Mouse (Mus musculus) spleen, postnatal 14 days (tissue): ENCODE measurements around the gene Aqr.

ENCODE experiments used
- DNase-seq, 2 experiments: peaks; one replicate each; pipeline ENCODE4 v3.0.0; 2021 to 2022; ENCODE audit warnings: low spot score in 2 of 2

The Aqr gene

GRCm38 (mm10) chr2:114060071-114060591 is 126.7 kb downstream of the Aqr start:
- no peak for DNase-seq

- no peak for DNase-seq
Observed at GRCm38 (mm10) chr2:114059608-114060007, 127.2 kb downstream of the Aqr start.

- no peak for DNase-seq
Observed at GRCm38 (mm10) chr2:114058226-114058796, 128.5 kb downstream of the Aqr start.

- no peak for DNase-seq
Observed at GRCm38 (mm10) chr2:114057303-114057853, 129.4 kb downstream of the Aqr start.

GRCm38 (mm10) chr2:114054129-114054528 is 132.7 kb downstream of the Aqr start:
- no peak for DNase-seq

GRCm38 (mm10) chr2:114052696-114053598 is 133.9 kb downstream of the Aqr start, which contains the start of gene Actc1:
TSS of gene Actc1 (minus strand) at chr2:114053548.
- DNase-seq = no peak

GRCm38 (mm10) chr2:114051871-114052241 is 135.0 kb downstream of the Aqr start:
- DNase-seq = no peak
